Mouse (Mus musculus) heart, postnatal 4 days (tissue): Measurements from ENCODE around the gene Ankrd13d. TPM values are rescaled to one million over a fixed set of nuclear protein-coding genes. Genes with fewer than 3 reads are reported as not detected.
"Not testable (repeated sequence)": the region's sequence is repeated elsewhere in the genome, so short reads cannot be mapped to it uniquely, and the experiment has no call there.

Experiments
- DNase-seq: peaks from one replicate; pipeline ENCODE4 v3.0.0; 2021
- total RNA-seq, 2 experiments: library from RNA; stranded (reverse); gene quantifications; 2 replicates each; pipeline ENCODE4 v1.2.3; 2021

The Ankrd13d gene
- total RNA-seq, 2 experiments from 2014 or later = 1.1 to 1.3 TPM

DNA sequence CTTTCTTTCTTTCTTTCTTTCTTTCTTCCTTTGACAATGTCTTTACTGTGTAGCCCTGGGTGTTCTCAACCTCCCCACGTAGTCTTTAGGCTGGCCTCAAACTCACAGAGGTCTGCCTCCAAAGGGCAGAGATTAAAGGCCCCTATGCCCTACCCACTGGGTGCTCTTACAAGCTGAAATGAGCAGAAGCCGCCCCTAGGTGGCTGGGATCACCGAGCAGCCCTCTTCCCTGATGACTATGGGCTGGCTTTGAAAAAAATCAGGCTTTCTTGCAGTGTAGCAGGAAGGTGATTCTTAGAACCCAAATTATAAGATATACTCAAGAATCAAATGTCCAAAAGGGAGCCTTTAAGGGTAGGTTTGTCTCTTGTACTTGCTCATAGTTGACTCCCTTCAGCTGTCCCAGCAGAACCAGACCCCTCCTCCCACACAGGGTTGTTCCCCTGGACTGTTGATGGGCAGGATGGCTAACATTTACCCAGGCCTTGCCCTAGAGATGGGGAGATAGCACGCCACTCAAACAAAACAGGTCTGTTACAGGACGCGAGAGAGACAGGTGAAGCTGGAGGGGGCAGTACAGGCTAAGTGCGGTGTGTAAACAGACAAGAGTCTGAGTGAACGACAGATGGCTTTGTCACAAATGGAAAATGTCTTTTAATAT is 21.8 kb downstream of the Ankrd13d start:
- DNase-seq = no peak

DNA sequence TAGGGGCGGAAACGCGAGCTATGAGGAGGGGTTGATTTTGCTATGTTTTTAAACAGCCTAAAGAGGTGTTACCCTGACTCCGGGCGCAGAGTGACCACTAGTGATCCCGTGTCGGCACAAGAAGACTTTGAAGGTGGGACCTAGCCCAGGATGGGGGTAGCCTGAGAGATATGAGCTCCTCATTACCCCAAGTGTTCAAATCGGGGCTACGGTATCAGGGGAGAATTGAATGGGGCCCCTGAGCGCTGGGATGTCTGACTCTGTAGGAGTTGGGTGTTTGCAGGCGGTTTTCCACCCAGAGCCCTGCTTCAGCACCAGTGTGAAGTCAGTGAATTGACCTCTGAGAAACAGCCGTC is 25.1 kb downstream of the Ankrd13d start:
- DNase-seq = no peak

DNA sequence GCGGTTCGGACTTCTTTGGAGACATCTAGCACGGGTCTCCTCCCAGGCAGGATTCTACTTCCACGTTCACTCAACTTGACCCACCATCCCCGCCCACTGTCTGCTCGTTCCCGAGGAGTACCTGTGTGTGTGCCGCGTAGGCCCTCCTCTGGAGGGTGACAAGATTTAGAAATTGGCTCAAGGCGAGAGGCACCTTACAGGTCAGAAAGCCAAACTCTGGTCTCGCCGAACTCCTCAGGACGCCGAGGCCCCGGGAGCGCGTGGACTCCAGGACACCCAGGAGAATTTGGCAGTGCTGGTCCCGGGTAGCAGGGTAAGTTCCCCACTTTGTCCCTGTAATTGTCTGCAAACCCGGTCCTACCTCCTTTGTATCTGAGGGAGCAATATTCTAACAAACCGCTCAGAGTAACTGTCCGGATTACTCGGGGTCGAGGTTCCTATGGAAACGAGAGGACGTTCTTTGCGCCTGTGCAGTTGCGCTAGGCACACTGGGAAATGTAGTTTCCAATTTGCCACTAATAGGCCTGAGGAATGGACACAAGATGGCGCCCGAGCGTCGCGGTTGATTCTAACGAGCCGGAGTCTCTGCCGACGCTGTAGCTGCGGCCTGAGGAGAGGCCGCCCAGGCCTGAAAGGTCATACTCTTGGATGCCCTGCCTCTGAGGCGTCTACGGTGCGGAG is 25.6 kb downstream of the Ankrd13d start:
- peak; percentile 95 for DNase-seq

DNA sequence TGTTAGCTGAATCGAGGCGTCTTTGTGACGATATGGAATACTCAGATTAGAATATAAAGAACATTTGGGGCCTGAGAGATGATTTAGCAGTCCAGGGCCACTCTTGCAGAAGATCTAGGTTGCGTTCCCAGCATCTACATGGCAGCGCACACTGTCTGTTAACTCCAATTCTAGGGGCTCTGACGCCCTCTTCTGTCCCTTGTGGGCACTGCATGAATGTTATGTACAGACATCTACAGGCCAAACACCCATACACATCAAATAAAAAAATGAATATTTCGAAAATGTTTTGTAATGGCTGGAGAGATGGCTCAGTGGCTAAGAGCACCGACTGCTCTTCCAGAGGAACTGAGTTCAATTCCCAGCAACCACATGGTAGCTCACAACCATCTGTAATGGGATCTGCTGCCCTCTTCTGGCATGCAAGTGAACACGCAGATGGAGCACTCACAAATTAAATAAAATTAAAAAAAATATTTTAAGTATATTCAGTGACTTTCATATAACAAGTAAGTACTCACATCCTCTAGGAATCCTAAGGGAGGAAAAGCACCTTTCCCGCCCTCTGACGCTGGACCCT is 27.3 kb downstream of the Ankrd13d start:
- DNase-seq = no peak

DNA sequence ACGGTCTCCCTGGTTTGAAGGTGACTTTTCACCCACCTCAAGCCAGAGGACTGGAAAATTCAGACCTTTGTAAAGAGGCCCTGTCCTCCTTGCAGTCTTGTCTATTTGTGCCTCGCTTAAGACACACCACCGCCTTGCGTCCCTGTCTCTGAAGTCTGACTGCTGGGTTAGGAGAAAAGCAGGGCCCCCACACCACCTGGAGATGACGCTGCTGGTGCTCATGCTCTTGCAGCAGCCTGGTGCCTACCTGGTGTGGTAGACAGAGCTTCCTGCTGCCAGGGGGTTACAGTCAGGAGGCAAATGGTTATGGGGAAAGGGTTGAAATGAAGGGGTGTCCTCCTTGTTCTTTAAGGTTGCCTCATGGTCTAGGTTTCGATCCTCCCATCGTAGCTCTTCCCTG is 28.7 kb downstream of the Ankrd13d start:
- DNase-seq = no peak

DNA sequence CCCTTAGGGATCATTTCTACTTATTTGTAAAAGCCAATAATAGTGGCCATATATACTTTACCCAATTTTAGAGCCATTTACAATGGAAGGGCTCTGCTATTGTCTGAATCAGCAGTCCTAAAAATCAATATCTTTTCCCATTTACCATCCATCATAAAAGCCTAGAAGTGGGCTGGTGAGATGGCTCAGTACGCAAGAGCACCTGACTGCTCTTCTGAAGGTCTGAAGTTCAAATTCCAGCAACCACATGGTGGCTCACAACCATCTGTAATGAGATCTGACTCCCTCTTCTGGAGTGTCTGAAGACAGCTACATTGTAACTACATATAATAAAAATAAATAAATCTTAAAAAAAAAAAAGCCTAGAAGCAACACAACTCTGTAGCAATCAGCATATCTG is 34.3 kb downstream of the Ankrd13d start:
- not testable (repeated sequence) for DNase-seq

DNA sequence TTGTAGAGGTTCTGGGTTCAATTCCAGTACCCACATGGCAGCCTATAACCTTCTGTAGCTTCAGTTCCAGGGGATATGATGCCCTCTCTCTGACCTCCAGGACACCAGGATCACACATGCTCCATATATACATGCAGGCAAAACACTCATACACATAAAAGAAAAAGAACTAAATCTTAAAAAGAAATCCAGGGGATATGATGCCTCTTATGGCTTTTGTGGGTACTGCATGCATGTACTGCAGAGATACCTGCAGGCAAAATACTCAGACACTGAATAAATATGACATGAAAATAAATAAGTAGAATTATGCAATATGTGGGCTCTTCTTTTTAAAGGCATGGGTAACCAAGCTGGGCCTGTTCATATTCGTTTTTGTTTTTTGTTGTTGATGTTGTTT is 35.9 kb downstream of the Ankrd13d start:
- DNase-seq = no peak

DNA sequence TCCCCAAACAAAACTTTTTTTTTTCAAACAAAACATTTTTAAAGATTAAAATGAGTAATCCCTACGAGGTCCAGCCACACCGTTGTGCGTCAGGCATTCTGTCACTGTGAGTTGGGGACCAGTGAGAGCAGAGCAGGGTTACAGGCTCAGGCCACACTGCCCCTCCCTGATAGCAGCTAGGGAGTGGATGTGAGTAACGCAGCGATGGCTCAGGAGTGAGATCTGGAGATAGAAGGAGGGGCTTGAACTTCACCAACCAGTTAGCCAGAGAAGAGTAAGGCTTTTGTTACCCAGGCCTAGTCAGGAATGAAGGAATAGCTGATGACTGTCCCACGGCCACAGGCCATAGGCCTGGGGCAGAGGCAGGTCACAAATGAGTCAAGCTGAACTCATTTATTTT is 38.2 kb downstream of the Ankrd13d start:
- no peak for DNase-seq

DNA sequence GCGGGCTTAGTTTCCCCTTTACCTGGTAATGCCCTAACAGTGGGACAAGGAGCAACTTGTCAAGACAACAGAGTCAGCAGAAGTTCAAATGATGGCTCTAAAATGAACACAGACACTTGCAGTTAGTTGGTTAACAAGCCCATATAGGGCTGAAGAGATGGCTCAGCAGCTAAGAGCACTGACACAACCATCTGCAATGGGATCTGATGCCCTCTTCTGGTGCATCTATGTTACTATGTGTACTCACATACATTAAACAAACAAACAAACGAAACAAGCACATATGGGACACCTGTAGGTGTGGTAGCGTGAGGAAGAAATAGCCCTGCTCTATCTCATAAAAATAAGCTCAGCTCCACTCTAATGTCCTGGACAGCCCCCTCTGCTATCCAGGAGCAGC is 40.5 kb downstream of the Ankrd13d start:
- no peak for DNase-seq

DNA sequence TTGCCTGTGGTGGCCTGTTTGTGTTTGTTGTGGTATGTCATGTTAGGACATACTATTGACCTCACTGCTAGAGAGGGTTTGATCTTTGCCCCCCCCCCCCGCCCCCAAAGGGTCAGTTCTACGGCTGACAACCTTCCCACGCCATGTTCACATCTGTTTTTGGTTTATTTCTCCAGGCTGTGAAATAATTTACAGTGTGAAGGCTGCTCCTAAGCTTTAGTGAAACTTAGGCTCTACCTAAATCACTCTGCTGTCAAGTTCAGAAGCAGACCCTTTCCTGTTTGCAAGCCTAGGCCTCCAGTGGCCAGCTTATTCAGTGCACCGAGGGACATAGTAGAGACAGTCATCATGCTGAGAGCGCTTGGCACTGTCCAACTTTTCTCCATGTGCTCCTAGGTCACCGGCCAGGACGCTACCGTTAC is 42.7 kb downstream of the Ankrd13d start:
- no peak for DNase-seq

DNA sequence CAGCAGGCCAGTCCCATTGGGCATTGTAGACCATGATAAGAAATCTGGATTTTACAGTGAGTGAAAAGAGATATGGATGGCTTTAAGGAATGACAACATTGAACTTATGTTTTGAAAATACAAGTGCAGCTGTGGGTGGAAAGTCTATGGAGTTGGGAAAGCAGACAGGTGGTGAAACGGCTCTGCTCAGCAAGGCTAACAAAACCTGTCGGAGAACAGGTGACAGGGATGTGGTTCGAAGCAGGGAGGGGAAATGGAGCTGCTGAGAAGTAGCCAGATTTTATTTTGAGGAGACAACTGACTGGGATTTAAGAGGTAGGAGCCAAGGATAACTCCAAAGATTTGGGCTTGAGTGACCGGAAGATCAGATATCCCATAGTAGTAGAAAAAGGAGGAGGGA is 48.4 kb downstream of the Ankrd13d start:
- DNase-seq = no peak

DNA sequence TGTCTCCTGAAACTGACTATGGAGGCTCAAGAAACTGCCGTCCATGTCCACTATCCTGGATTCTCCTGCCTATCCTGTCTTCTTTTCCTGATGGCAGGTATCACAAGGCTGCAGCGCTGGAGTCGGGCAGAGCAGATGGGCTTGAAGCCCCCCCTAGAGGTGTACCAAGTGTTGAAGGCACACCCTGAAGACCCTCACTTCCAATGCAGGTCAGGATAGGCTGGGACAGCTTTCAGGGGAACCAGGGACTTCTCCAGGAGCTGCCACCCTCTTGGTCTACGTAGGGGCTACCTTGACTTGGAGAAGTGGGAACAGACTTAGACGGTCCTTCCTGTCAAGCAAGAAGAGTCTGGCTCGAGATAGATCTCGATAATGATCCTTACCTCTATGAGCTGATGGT is 50.3 kb downstream of the Ankrd13d start:
- DNase-seq = no peak

DNA sequence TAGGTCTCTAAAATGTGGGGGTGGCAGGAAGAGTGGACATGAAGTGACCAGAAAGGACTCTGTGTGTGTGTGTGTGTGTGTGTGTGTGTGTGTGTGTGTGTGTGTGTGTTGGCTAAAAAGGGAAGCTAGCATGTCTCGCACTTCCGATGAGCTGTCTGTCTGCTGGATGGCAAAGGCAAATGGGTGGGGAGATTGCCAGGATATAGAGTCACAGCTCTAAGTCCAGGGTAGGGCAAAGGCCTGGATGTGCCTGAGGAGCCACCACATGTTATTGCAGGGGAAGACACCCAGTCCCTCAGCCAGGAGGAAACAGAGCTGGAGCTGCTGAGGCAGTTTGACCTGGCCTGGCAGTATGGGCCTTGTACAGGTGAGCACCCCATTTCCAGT is 50.8 kb downstream of the Ankrd13d start:
- DNase-seq = no peak

DNA sequence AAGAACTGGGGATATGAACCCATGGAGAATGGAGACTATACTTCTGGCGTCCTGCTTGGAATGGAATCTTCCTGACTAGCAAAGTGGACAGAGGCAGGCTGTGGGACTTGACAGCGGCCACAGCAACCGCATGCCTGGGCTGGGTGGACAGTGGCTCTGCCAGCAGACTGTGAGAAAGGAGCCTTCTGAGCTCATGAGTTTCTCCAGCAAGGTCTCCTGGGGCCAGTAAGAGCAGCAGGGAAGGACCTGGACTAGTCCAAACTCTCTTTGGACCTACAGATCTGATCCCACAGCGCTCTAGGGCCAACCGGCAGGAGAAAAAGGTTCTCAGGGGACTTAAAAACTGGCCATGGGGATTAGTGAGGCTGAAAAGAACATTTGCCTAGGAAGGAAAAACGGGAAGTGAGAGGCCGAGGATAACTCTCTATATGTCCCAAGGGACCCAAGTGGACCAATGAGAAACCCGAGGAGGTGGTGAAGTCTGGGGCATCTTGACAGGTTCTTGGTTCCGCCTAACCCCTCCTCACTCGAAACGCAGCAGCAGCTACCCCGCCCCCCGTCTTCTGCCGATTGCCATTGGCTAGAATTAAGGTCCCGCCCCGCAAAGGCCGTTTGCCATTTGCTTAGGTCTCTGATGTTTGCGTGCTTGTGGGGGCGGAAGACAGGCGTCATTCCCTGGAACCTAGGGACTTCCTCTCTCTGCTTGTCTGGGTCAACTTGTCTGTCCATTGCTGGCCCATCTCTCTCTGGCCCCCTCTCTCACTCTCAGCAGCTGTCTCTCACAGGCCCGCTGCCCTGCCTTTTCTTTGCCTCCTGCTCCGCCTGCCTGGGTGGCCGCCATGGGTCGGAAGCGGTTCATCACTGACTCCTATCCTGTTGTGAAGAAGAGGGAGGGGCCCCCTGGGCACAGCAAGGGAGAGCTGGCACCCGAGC is 51.4 kb downstream of the Ankrd13d start, which contains the start of gene Pold4:
TSS of gene Pold4 (plus strand) at position 647 of the 933 bp plus-strand sequence.
- DNase-seq = peak; percentile 98

DNA sequence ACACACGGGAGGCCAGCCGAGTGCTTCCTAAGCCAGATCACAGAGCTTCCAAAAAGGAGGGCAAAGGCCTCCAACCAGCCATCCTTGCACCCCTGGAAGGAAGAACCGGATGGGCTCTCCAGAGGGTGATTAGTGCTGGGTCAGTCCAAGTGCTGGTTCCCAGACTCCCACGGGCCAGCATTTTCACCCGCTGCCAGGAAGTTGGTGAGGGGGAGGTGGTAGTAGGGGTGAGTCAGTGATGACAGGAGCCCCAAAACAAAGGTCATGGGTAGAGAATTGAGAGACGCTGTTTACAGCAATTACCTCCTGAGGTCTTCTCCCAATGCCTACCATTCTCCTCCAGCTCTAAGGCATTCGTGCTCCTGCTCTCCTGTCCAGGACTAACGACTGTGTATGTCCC is 52.5 kb downstream of the Ankrd13d start:
- DNase-seq = peak; percentile 27

DNA sequence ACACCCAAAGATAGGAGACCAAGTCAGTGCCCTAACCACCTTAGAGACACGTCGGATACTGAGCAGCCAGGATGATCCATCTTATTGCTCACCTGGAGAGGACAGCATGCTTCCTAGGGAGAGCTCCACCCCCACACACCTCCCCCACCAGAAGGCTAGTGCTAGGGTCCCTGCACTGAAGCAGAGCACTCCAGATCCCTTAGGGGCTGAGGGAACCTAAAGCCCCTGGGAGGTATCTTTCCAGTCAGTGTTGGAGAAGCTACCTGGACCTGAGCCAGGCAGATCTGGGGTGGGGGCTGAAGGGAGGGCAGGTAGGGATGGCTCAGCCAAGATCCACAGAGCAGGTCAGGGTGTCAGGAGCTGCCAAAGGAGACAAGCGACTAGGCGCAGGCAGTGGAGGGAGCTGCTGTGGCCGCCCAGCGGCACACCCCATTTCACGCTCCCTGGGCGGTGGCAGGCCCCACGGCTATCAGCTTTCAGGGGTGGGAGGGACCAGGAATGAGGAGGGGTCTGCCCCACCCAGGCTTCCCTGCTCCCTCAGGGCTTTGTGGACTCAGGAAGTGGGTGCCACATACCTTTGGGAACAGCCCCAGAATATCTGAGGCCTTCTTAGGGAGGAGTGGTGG is 53.4 kb downstream of the Ankrd13d start:
- no peak for DNase-seq

DNA sequence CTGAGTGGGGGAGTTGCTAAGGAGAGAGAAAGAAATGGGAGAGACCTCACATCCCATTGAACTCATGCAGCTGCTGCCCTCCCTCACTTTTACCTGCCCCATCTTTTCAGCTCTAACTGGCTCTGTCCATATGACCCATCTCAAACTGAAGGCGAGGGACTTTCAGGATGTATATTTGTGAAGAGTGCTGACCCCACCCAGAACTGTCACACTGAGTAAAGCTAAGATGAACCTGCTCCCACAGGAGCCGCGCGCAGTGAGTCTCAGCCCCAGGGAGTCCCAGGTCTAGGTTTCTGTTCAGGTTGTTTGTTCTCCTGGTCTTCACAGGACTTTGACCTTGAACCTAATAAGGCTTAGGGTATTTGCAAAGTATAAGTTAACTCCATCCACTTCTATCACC is 54.0 kb downstream of the Ankrd13d start:
- DNase-seq = no peak

DNA sequence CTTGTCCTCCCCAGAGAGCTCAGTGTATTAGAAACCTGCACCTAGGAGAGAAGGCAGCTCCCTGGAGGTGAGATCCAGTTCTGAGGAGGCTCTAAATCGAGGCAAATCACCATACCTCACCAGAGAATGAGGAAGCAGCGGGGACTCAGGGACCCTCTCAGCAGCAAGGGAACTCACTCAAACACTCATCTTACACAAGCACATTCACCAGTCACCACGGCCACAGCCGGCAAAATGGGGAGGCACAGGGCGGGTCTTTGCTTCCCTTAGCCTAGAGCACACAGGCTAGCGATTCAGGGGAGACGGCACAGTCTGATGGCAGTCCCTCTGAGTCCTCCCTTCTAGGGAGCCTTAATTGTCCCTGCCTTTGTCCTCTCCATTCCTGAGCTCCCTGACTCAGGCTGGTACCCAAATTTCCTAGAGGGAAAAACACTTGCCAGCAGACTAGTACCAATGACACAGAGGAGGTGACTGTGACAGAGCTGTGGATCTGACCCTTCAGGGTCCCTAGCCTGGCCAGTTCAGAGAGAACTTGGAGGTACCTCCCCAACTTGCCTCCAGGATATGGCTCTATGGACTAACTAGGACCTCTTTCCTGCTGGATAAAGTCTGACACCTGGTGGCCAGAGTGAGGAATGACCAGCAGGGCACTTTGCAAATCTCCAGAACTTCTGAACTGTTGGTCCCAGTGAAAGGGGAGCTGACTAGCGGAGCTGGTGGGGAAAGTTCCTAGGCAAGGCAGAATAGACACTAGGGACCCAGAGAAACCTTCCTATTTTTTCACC is 54.9 kb downstream of the Ankrd13d start:
- DNase-seq = peak; percentile 84

DNA sequence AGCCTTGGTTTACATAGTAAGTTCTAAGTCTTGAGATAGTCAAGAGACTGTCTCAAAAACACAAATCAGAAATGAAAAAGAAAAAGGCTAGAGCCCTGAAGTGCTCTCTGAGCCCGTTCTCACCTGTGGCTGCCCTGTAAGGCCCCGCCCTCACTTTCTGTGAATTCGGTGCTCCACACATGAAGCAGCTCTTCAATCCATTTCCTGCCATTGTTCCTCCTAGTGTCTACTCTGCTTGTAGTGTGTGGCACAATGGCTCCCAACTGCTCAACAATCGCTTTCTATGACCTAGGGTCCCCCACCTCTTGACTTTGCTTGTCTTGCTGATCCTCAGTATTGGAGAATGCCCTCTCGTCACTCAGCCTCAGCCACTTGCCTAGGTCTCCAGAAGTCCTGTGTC is 55.5 kb downstream of the Ankrd13d start:
- no peak for DNase-seq

DNA sequence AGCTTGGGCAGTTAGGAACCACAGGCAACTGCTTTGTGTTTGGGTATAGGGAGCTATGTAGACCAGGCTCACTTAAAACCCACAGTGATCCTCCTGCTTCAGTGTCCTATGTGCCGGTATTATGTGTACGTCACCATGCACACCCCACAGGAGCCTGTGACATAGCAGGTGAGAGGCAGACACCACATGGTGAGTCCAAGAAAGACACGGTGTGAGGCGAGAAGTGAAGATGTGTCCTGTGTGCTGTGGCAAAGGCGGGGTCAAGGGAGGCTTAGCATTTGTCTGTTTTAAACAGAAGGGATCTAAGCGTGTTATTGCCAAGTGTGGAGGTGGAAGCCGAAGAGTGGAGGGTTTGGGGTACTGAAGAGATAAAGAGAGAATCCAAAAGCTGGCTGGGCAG is 56.2 kb downstream of the Ankrd13d start:
- DNase-seq = no peak

DNA sequence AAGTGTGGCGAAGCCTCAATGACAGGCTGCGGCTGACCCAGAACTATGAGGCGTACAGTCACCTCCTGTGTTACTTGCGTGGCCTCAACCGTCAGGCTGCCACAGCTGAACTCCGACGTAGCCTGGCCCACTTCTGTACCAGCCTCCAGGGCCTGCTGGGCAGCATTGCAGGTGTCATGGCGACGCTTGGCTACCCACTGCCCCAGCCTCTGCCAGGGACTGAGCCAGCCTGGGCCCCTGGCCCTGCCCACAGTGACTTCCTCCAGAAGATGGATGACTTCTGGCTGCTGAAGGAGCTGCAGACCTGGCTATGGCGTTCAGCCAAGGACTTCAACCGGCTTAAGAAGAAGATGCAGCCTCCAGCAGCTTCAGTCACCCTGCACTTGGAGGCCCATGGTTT is 60.8 kb downstream of the Ankrd13d start:
- no peak for DNase-seq
